Mouse (Mus musculus): Measurements from ENCODE around the gene Adprhl1. TPM values are rescaled to one million over a fixed set of nuclear protein-coding genes. Genes with fewer than 3 reads are reported as not detected.

The Adprhl1 gene
- polyA plus RNA-seq, 1 experiment = 2.2 TPM

DNA sequence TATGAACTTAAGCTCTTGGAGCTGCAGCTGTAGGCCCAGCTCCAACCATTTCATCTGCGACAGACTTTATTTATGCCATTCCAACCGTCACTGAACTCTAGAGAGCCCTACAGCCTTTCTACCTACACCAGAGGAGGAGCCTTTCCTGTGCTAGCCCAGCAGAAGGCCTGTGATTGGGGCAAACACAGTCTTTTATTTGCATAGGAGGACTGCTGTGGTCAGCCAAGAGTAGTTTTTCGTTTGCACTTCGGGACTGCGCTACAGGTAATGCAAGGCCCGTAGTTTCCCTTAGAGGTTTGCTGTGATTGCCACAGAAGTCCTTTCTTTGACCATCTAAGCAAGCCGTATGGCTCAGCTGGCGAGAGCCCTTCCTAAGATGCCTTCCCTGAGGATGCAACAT, 37.6 kb downstream of the Adprhl1 start:
- Histone ChIP-seq H3K4me1 (ENCODE audit: control insufficient read depth, insufficient read depth, low read length) (peaks cover 3% of the 10 kb centered on the region), H3K4me3 (replicated peaks; ENCODE audit: extremely low read depth, low read depth, low read length) (no peak overlapping the region)
- TF ChIP-seq POLR2A (IDR thresholded peaks at IDR 0.05; ENCODE audit: borderline replicate concordance, extremely low read depth, low read depth, low read length) (no peak), CTCF (IDR thresholded peaks at IDR 0.05; ENCODE audit: insufficient read depth, low read length) (no peak)
- 56% methylated on average over 8 of the region's 8 CpGs for WGBS
- no peak for DNase-seq

DNA sequence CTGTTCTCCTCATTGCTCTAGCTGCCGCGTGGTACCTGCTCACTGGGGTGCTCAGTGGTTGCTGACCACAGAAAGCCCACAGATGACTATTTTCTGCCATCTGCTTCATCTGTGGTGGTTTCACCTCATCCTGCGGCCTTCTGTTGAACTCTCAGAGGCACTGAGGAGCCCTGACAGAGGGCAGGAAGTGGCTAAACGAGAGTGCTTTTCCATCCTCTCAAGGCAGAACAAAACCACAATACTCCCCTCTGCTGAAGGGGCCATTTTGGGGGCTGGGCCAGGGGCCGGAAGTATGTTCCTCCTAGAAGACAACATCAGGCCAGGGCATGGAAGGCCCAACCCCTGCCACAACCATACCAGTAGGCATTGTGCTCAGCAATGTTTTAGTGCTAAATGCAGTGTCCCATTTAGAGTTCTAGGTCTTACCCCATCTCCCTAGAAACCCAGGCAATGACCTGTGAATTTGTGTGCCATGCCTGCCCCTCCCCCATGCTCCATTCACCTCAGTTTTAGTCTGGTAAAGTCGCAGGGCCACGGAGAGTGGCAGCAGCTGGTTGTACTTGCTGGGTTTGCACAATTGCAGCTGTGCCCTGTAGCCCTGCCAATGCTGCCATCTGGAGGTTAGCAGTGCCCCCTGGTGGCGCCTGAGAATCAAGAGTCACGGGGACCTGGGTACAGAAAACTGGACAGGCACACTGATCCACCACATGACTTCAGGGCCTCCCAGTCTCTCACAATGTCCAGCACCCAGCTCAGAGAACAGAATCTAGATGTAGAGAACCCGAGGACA, 40.3 kb downstream of the Adprhl1 start:
- H3K4me3 ChIP-seq (replicated peaks; ENCODE audit: extremely low read depth, low read depth, low read length) = no peak overlapping the region
- WGBS = 14% methylated on average over 10 of the region's 10 CpGs
- peaks cover 9% of the 10 kb centered on the region for H3K4me1 ChIP-seq (ENCODE audit: control insufficient read depth, insufficient read depth, low read length)
- DNase-seq = peak; percentile 87
- TF ChIP-seq CTCF (IDR thresholded peaks at IDR 0.05; ENCODE audit: insufficient read depth, low read length) (peak; percentile 79), POLR2A (IDR thresholded peaks at IDR 0.05; ENCODE audit: borderline replicate concordance, extremely low read depth, low read depth, low read length) (no peak)

DNA sequence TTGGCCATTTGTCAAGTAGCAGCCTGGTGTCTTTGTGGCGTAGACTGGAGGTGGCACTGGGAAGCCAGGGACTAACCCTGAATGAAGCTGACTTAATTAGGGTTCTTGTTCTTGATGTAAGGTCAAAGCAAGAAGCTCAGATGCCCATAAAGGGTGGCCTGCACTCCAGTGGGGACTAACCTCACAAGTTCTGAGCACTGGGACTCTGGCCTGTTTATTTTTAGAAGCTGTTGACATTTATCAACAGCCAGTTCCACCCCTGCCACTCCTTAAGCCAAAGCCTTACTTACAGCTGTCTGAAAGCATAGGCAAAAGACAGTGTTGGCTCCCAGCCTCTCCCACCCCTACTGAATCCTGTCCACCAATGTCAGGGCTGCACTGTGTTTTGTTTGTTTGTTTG, 44.2 kb downstream of the Adprhl1 start:
- WGBS = 39% methylated on average over 1 of the region's 1 CpGs

DNA sequence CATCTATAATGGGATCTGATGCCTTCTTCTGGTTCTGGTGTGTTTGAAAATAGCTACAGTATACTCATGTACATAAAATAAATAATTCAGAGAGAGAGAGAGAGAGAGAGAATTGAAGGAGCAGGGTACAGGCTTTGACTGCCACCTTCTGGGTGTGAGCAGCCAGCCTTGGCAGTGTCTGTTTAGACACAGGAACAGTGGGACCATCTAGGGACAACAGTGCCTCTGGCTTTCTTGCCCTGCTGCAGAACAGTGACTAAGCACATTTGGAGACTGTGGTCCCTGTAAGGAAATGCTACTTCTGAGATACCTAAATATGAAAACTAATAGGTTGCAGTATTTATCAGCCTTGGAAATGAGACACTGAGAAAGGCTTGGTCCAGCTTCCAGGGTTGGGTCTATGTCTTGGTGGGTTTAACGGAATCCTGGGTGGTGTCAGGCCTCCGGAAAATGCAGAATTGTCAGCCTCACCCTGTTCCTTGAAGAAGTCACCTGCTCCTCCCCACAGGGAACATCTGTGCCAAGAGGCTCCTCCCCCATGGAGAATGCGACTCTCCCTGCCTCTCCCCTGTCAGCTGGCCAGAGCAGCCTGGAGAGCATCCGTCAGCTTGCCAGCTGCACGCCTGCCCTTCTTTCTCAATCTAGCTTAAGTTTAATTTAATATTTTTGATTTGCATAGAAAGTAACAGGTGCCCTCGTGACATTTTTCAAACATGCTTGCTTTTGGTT, 45.2 kb downstream of the Adprhl1 start:
- DNase-seq = no peak
- peak; percentile 54; the same call in 1 of the 2 replicates for TF ChIP-seq CTCF (IDR thresholded peaks at IDR 0.05; ENCODE audit: insufficient read depth, low read length)
- no peak for TF ChIP-seq POLR2A (IDR thresholded peaks at IDR 0.05; ENCODE audit: borderline replicate concordance, extremely low read depth, low read depth, low read length)
- WGBS = 25% methylated on average over 6 of the region's 6 CpGs
- Histone ChIP-seq H3K4me3 (replicated peaks; ENCODE audit: extremely low read depth, low read depth, low read length) (no peak overlapping the region), H3K4me1 (ENCODE audit: control insufficient read depth, insufficient read depth, low read length) (peaks cover 22% of the 10 kb centered on the region)

More for the DNA sequence above, 44.2 kb downstream of the Adprhl1 start:
- Histone ChIP-seq H3K4me3 (replicated peaks; ENCODE audit: extremely low read depth, low read depth, low read length) (no peak overlapping the region), H3K4me1 (ENCODE audit: control insufficient read depth, insufficient read depth, low read length) (peaks cover 17% of the 10 kb centered on the region)
- no peak for TF ChIP-seq POLR2A (IDR thresholded peaks at IDR 0.05; ENCODE audit: borderline replicate concordance, extremely low read depth, low read depth, low read length)
- TF ChIP-seq CTCF (IDR thresholded peaks at IDR 0.05; ENCODE audit: insufficient read depth, low read length) = no peak
- DNase-seq = no peak

DNA sequence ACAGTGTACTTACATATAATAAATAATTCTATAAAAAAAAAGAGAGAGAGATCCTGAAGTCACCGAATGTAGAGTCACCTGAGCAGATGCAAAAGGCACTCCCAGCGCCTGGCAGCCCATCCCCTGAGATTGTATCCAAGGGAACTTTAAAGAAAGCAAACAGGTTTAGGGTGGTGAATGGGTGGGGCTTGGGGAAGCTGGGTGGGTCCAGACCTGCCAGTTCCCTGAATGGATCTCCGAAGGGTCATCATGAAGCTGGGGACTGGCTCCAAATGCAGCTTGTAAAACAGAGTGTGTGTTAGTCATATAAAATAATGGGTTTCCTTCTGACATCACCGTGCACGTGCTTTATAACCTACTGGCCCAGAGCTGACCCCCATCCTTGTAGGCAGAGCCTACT, 47.7 kb downstream of the Adprhl1 start:
- no peak for TF ChIP-seq CTCF (IDR thresholded peaks at IDR 0.05; ENCODE audit: insufficient read depth, low read length)
- TF ChIP-seq POLR2A (IDR thresholded peaks at IDR 0.05; ENCODE audit: borderline replicate concordance, extremely low read depth, low read depth, low read length) = no peak
- DNase-seq = no peak
- WGBS = 62% methylated on average over 5 of the region's 5 CpGs
- H3K4me3 ChIP-seq (replicated peaks; ENCODE audit: extremely low read depth, low read depth, low read length) = no peak overlapping the region
- H3K4me1 ChIP-seq (ENCODE audit: control insufficient read depth, insufficient read depth, low read length) = peaks cover 19% of the 10 kb centered on the region

DNA sequence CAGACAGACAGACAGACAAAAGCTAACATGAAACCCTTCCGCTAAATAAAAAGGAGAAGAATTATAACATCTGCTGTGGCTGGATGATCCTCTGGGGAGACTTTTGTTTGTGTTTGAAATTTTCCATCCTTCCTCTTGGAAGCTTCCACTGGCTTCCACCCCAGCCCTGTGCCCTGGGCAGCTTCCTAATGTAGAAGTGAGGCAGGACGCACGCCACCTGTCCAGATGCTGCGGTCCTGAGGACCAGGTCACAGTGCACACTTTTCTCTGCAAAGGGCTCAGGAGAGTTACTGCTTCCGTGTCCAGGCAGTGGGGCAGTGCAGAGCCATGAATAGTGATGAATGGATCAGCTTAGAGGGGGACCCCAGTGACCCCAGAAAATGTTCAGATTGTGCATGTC, 48.7 kb downstream of the Adprhl1 start:
- no peak for DNase-seq
- Histone ChIP-seq H3K4me3 (replicated peaks; ENCODE audit: extremely low read depth, low read depth, low read length) (no peak overlapping the region), H3K4me1 (ENCODE audit: control insufficient read depth, insufficient read depth, low read length) (peaks cover 19% of the 10 kb centered on the region)
- no peak for TF ChIP-seq CTCF (IDR thresholded peaks at IDR 0.05; ENCODE audit: insufficient read depth, low read length)
- no peak for TF ChIP-seq POLR2A (IDR thresholded peaks at IDR 0.05; ENCODE audit: borderline replicate concordance, extremely low read depth, low read depth, low read length)
- WGBS = 60% methylated on average over 5 of the region's 5 CpGs

DNA sequence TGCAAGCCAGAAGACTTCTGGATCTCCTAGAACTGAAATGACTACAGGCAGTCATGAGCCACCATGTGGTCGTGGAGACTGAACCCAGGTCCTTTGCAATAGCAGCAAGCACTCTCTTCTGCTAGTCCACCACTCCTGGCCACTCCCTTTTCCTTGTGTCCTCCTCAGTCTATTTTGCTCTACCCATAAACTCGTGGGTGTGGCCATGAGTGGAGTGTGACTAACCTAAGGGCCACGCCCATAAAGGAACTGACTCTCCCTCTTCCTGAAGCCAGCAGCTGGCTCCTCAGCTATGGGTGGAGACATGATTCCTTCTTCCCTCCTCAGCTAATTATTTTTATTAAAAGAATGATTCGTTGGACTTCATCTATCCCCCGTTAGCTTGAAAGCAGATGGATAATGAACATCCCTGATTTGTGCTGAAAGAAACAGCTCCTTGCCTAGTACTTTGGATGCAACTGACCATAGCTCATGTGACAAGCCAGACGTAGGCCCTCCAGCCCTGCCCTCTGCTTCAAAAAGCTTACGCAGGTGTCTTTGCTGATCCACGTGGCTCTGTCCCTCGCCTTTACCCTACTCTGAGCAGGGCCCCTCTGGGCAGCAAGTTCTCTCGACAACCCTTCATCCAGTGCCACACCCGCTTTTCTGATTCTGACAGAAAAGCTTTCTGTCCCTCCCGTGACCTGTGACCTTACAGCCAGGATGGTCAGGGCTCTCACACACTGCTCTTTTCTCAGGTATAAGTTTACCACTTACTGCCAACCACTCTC, 49.4 kb downstream of the Adprhl1 start:
- Histone ChIP-seq H3K4me1 (ENCODE audit: control insufficient read depth, insufficient read depth, low read length) (peaks cover 17% of the 10 kb centered on the region), H3K4me3 (replicated peaks; ENCODE audit: extremely low read depth, low read depth, low read length) (no peak overlapping the region)
- TF ChIP-seq CTCF (IDR thresholded peaks at IDR 0.05; ENCODE audit: insufficient read depth, low read length) (no peak), POLR2A (IDR thresholded peaks at IDR 0.05; ENCODE audit: borderline replicate concordance, extremely low read depth, low read depth, low read length) (no peak)
- DNase-seq = no peak
- WGBS = 43% methylated on average over 12 of the region's 12 CpGs

DNA sequence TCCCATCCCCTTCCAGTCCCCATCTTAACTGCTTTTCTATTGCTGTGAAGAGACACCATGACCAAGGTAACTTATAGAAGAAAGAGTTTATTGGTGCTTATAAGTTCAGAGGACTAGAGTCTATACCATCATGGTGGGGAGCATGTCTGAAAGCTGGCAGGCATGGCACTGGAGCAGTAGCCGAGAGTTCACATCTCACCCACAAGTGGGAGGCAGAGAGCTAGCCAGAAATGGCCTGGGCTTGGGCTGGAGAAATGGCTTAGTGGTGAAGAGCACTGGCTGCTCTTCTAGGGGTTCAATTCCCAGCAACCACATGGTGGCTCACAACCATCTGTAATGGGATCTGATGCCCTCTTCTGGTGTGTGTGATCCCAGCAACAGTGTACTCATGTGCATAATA, 50.5 kb downstream of the Adprhl1 start:
- TF ChIP-seq CTCF (IDR thresholded peaks at IDR 0.05; ENCODE audit: insufficient read depth, low read length) = peak; percentile 49
- no peak for TF ChIP-seq POLR2A (IDR thresholded peaks at IDR 0.05; ENCODE audit: borderline replicate concordance, extremely low read depth, low read depth, low read length)
- Histone ChIP-seq H3K4me1 (ENCODE audit: control insufficient read depth, insufficient read depth, low read length) (peaks cover 13% of the 10 kb centered on the region), H3K4me3 (replicated peaks; ENCODE audit: extremely low read depth, low read depth, low read length) (no peak overlapping the region)
- WGBS = 75% methylated on average over 1 of the region's 1 CpGs
- DNase-seq = no peak

DNA sequence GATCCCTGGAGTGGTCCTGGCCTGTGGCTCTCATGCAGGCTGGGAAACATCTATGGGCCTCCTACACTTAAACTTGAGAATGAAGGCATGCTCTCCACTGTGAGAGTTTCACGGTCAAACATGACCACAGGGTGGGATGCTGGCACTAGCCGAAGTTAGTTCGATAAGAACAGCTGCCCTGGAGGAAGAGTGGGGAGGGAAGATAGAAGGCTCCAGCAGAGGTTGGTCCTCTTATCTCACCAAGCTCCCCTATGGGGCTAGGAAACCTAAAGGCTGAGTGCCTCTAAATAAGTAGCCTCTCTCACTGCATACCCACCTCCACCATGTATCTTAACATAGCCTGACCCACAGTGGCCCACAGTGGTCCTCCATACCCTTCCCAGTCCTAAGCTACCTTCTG, 51.2 kb downstream of the Adprhl1 start:
- 84% methylated on average over 3 of the region's 3 CpGs for WGBS
- no peak overlapping the region for H3K4me3 ChIP-seq (replicated peaks; ENCODE audit: extremely low read depth, low read depth, low read length)
- TF ChIP-seq POLR2A (IDR thresholded peaks at IDR 0.05; ENCODE audit: borderline replicate concordance, extremely low read depth, low read depth, low read length) = no peak
- no peak for TF ChIP-seq CTCF (IDR thresholded peaks at IDR 0.05; ENCODE audit: insufficient read depth, low read length)
- DNase-seq = no peak
- H3K4me1 ChIP-seq (ENCODE audit: control insufficient read depth, insufficient read depth, low read length) = peaks cover 13% of the 10 kb centered on the region

Measured in lung, adult 2 months (tissue).